Mouse (Mus musculus) embryo, embryonic 9.5 days (tissue): ENCODE measurements around the gene Akap8l.
A peak's percentile ranks its signal among the peaks of the same experiment; 100 is the strongest.

Source experiments
- DNase-seq: peaks from one replicate; pipeline ENCODE4 v3.0.0-alpha.2; 2017; ENCODE audit errors: extremely low spot score

The Akap8l gene

GRCm38 (mm10) chr17:32319950-32320349 is 30.5 kb downstream of the Akap8l start:
- no peak for DNase-seq

- no peak for DNase-seq
These were observed 32.7 kb downstream of the Akap8l start for GRCm38 (mm10) chr17:32317708-32318107.

DNA sequence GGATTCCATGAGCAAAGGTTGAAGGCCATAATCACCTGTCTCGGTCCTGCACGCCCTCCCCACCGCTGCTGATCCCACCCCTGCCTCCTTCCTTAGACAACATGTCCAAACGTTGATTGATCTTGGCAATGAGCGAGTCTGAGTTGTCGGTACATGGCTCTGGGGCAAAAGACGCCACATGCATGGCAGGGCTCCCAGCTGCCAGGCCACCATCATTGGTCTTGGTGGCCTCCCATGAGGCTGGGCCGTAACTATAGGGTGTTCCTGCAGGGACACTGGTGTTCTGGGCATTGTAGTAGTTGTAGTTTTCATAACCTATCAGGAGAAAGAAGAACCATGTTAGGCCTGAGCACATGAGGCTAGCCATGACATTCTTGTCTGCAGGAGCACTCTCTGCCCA is 33.4 kb downstream of the Akap8l start:
- DNase-seq, result no peak

GRCm38 (mm10) chr17:32315560-32315959 is 34.8 kb downstream of the Akap8l start:
- DNase-seq, result no peak

- no peak for DNase-seq
These were observed 36.5 kb downstream of the Akap8l start for GRCm38 (mm10) chr17:32313892-32314291.

- no peak for DNase-seq
These were observed 37.6 kb downstream of the Akap8l start for GRCm38 (mm10) chr17:32312801-32313200.

DNA sequence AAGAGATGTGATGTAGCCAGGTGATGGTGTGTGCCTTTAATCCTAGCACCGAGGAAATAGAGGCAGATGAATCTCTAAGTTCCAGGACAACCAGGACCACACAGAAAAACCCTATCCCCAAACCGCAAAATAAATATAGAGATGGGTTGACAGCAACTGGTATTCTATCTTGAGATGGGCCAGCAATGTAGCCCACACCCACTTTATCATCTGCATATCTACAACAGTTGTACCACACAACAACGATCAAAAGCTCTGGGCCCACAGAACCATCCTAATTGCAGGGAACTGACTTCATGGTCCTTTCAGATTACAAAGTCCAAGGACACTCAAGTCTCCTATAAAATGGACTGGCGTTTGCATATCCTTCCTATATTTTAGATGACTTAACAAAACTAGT is 42.4 kb downstream of the Akap8l start:
- no peak for DNase-seq

GRCm38 (mm10) chr17:32298125-32298524 is 52.3 kb downstream of the Akap8l start:
- DNase-seq, result no peak

DNA sequence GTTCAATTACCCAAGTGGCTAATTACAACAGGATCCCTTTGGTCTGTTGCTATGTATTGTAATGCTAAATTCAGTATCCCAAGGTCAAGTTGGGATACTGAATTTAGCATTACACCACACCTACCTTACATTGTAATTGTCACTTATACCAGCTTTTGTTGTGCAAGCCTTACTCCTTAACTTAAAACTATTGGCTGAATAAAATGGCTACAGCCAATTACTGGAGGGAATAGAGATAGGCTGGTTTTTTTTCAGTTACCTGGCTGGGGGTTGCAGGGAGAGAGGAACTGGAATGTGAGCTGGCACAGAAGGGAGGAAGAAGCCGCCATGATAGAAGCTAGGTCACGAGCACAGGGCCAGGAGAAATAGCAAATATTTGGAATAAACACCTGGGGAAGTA is 54.5 kb downstream of the Akap8l start:
- DNase-seq, result no peak

- no peak for DNase-seq
These were observed 55.2 kb downstream of the Akap8l start for GRCm38 (mm10) chr17:32295160-32295559.

- DNase-seq, result no peak
These were observed 65.2 kb downstream of the Akap8l start for GRCm38 (mm10) chr17:32285138-32285670.

DNA sequence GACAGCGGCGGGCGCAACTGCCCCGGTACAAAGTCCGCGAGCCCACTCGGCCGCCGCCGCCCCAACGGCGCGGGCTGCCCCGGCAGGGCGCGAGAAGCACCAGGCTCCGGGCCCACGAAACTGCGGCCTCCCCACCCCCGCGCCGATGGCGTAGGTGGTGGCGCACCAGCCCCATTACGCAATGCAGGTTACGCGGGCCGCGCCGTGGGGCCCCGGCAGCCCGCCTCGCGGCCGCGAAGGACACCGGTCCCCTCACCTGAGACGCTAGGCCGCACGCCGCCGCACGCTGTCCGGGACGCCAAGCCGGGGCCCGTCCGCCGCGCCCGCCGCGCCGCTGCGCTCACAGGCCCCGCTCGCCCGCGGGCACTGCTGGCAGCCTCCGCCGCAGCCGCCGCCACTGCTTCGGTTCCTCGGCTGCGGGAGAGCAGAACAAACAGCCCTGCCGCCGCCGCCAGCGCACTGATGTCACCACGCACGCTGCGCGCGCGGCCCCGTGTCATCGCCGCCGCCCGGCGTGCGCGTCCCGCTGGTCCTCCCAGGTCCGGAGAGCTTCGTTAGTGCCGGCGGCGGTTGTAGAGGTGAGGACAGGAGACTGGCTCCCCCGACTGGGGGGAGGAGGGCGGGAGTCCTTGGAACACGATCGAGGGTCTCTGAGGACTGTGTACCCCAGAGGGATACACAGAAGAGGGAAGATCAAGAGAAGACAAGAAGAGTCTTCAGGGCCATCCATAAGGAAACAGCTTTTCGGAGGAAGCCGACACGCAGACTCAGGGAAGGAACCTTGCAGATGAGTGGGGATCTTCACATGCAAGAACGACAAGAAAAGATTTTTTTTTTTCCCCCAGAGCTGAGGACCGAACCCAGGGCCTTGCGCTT is 65.9 kb downstream of the Akap8l start, which contains the start of gene Brd4:
Brd4 (minus strand) TSS at position 461 of the 876 bp plus-strand sequence.
- peak; percentile 94 for DNase-seq

DNA sequence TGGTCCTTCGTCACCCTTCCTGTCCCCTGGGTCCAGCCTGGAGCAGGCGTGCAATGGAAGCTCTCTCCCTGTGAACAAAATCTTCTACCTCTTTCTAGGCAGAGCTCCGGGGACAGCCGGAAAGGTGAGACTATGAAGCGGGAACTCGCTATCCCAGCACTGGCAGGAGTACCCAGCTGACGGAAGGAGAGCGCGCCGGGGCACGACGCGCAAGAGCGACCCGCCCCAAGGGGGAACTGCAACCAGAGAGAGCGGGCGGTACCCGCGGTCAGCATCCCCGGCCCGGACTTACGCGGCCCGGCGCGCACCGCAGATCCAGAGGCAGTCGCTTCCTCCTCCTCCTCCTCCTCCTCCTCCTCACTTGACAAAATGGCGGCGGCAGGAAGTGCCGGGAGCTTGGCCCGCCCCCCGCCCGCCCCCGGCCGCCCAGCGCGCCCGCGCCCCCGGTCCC is 66.6 kb downstream of the Akap8l start:
- peak; percentile 76 for DNase-seq

DNA sequence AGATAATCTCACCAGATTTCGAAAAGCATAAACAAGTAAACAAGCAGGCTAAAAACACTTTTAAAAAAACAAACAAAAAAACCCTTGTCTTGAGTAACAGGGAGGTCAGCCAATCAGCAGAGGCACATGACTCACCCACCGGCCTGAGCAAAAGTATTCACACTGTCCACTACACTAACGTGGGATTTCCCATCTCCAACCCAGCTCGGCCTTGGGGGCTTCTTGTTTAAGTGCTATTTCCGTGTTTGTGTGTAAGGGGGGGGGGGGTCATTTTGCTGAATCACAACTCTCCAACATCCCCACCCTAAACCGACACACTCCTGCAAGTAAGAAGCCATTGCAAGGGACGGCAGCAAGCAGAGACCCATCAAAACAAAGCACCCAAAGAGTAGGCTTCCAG is 67.1 kb downstream of the Akap8l start:
- no peak for DNase-seq

GRCm38 (mm10) chr17:32281611-32282310 is 68.6 kb downstream of the Akap8l start:
- no peak for DNase-seq

- DNase-seq, result no peak
These were observed 69.3 kb downstream of the Akap8l start for GRCm38 (mm10) chr17:32281126-32281525.

- no peak for DNase-seq
These were observed 69.8 kb downstream of the Akap8l start for GRCm38 (mm10) chr17:32280575-32280974.

GRCm38 (mm10) chr17:32277201-32277600 is 73.2 kb downstream of the Akap8l start:
- no peak for DNase-seq

DNA sequence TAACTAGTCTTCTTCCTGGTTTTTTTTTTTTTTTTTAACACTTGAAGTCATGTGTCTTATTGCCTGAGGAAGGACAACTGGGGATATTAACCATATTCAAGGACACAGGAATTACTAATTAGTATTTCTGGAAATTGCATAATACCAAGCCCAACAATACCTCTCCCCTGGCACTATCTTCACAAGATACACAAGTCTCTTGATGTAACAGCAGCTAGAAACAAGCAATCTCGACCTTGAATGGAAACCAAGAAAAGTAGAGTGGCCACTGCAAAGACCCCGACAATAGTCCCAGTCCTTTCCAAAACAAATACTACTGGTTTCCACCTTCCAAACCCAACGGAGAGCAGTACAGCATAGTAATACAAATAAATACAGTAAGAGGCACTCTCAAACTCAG is 74.8 kb downstream of the Akap8l start:
- DNase-seq, result no peak
